Mouse (Mus musculus): ENCODE data around the gene S100a10. TPM values are rescaled to one million over a fixed set of nuclear protein-coding genes. Genes with fewer than 3 reads are reported as not detected.
"Not testable (repeated sequence)": the region's sequence is repeated elsewhere in the genome, so short reads cannot be mapped to it uniquely, and the experiment has no call there.

The S100a10 gene
- total RNA-seq (2015) (146 and 155 TPM in 2 replicates), total RNA-seq (2017) (217 and 260 TPM in 2 replicates)

GRCm38 (mm10) chr3:93554981-93555877 is at the start of gene S100a10:
Gene S100a10 (plus strand): TSS chr3:93555080.
- ATAC-seq (replicated peaks; ENCODE audit: poor library complexity), result peak; percentile 53

- ATAC-seq (replicated peaks; ENCODE audit: poor library complexity), result peak; percentile 96
These were observed 48.7 kb upstream of the S100a10 start for GRCm38 (mm10) chr3:93505960-93506863.

- no peak for ATAC-seq (replicated peaks; ENCODE audit: poor library complexity)
These were observed 48.0 kb upstream of the S100a10 start for GRCm38 (mm10) chr3:93506881-93507325.

GRCm38 (mm10) chr3:93509301-93509700 is 45.6 kb upstream of the S100a10 start:
- no peak for ATAC-seq (replicated peaks; ENCODE audit: poor library complexity)

GRCm38 (mm10) chr3:93511036-93511435 is 43.8 kb upstream of the S100a10 start:
- peak; percentile 58 for ATAC-seq (replicated peaks; ENCODE audit: poor library complexity)

GRCm38 (mm10) chr3:93511801-93512200 is 43.1 kb upstream of the S100a10 start:
- ATAC-seq (replicated peaks; ENCODE audit: poor library complexity), result peak; percentile 54

GRCm38 (mm10) chr3:93512386-93513101 is 42.3 kb upstream of the S100a10 start:
- peak; percentile 78 for ATAC-seq (replicated peaks; ENCODE audit: poor library complexity)

GRCm38 (mm10) chr3:93514628-93515027 is 40.3 kb upstream of the S100a10 start:
- no peak for ATAC-seq (replicated peaks; ENCODE audit: poor library complexity)

- no peak for ATAC-seq (replicated peaks; ENCODE audit: poor library complexity)
These were observed 37.5 kb upstream of the S100a10 start for GRCm38 (mm10) chr3:93517343-93517742.

- no peak for ATAC-seq (replicated peaks; ENCODE audit: poor library complexity)
These were observed 35.0 kb upstream of the S100a10 start for GRCm38 (mm10) chr3:93519856-93520329.

- peak; percentile 76 for ATAC-seq (replicated peaks; ENCODE audit: poor library complexity)
These were observed 34.3 kb upstream of the S100a10 start, which contains the start of gene S100a11 for GRCm38 (mm10) chr3:93520330-93521193. Gene S100a11 (plus strand): TSS chr3:93520488.

- ATAC-seq (replicated peaks; ENCODE audit: poor library complexity), result peak; percentile 56
These were observed 33.3 kb upstream of the S100a10 start for GRCm38 (mm10) chr3:93521462-93522057.

GRCm38 (mm10) chr3:93522611-93523010 is 32.3 kb upstream of the S100a10 start:
- ATAC-seq (replicated peaks; ENCODE audit: poor library complexity), result peak; percentile 29

GRCm38 (mm10) chr3:93527300-93527699 is 27.6 kb upstream of the S100a10 start:
- no peak for ATAC-seq (replicated peaks; ENCODE audit: poor library complexity)

GRCm38 (mm10) chr3:93528807-93529206 is 26.1 kb upstream of the S100a10 start:
- 0 out of 2 replicates have a peak, but pooled peaks have one; percentile 20 for ATAC-seq (replicated peaks; ENCODE audit: poor library complexity)

GRCm38 (mm10) chr3:93537068-93537576 is 17.8 kb upstream of the S100a10 start:
- ATAC-seq (replicated peaks; ENCODE audit: poor library complexity), result peak; percentile 55

- no peak for ATAC-seq (replicated peaks; ENCODE audit: poor library complexity)
These were observed 16.4 kb upstream of the S100a10 start for GRCm38 (mm10) chr3:93538486-93538885.

GRCm38 (mm10) chr3:93541501-93541900 is 13.4 kb upstream of the S100a10 start:
- ATAC-seq (replicated peaks; ENCODE audit: poor library complexity), result no peak

GRCm38 (mm10) chr3:93544170-93544569 is 10.7 kb upstream of the S100a10 start:
- not testable (repeated sequence) for ATAC-seq (replicated peaks; ENCODE audit: poor library complexity)

Measured in megakaryocyte progenitor cell, adult 5-6 weeks (primary cell).